Mouse (Mus musculus): Measurements from ENCODE around the gene Prm1.
"Not testable (repeated sequence)": the region's sequence is repeated elsewhere in the genome, so short reads cannot be mapped to it uniquely, and the experiment has no call there.

Prm1 gene

DNA sequence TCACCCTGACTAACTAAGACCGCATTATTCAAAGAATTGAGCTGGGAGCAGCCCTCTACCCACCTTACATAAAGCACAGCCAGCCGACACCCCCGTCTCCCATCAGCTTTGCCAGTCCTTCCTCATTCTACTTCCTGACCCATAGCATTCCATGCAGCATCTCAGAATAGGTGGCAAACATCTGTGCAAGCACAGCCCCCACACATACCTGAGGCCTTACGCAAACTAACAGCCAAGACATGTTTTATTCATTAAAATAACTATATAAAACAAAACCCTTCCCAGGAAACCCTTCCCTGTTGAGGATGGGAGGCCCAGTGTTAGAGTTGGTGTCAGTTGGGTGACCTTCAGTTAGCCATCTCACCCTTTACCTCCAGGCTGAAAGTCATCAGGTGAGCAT, 20.2 kb upstream of the Prm1 start:
- in situ Hi-C loops (cut with MseI, MboI): no loop called here

DNA sequence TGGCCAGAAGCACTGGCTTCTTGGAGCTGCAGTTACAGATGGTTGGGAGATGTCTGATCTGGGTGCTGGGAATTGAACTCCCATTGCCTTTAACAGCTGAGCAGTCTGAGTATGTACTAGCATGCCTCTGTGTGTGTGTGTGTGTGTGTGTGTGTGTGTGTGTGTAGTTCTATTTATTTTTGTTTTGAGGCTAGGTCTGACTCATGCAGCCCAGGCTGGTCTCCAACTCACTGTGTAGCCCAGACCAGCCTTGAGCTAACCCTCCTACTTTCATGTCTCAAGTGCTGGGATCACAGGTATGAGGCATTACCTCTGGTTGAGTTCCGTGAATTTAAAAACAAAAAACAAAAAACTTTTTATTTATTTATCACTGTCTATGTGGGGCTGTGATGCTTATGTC, 18.9 kb upstream of the Prm1 start:
- in situ Hi-C loops (cut with MseI, MboI): no loop called here

DNA sequence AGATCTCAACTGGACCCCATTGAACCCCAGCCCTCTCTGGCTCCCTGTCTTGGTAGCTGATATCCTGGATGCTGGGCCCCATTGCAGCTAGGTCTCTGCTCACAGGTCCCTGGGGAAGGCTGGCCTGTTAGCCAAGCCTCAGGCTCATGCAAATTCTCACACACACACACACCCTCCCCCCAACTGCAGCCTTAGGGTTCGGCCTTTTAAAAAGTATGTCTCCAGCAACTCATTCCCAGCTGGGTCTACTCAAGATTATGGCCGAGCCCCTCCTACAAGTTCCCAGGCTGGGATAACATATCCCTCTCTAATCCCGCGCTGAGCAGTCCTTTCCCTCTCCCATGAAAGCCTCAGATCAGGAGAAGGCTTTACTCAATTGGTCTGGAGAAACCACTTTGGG, 15.7 kb upstream of the Prm1 start:
- in situ Hi-C loops (cut with MseI, MboI): no loop called here

DNA sequence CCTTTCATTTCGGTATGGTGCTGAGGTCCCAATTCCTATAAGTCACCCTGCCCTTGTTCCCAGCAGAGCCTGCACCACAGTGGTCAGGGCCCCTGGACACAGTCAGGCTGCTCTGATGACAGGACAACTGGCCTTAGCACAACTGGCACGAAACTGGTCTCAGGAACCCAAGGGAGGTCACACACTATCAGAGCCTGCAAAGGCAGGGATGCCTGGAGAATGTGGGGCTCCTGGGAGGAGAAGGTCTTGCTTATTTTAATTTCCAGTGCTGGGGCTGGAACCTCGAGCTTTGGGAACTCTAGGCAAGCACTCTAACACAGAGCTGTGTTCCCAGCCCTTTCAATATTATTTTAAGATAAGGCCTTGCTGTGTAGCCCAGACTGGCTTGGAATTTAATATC, 14.3 kb upstream of the Prm1 start:
- in situ Hi-C loops (cut with MseI, MboI): no loop called here

DNA sequence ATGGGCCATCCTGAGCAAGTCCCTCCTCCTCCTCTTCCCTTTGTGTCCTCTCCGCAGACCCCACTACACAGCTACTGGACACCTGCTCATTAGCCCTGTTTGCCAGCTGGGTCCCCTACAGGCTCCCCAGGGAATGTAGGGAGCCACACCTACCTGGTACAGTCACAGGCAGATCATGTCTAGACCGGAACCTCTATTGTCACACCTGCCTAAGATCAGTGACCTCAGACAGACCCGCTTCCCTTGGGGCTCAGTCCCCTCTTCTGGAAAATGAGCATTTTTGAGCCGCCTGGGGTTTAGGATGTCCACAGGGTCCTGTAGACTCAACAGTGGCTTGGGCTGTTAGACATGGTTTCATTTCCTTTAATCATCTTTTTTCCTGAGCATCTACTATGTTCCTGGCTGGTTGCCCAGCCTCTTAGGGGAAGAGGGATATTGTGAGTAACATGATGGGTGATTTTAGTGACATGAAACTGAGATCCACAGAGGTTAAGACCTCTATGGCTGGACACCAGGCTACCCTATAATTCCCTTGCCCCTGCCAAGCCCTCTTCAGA, 13.0 kb upstream of the Prm1 start:
- in situ Hi-C loops (cut with MseI, MboI): no loop called here

DNA sequence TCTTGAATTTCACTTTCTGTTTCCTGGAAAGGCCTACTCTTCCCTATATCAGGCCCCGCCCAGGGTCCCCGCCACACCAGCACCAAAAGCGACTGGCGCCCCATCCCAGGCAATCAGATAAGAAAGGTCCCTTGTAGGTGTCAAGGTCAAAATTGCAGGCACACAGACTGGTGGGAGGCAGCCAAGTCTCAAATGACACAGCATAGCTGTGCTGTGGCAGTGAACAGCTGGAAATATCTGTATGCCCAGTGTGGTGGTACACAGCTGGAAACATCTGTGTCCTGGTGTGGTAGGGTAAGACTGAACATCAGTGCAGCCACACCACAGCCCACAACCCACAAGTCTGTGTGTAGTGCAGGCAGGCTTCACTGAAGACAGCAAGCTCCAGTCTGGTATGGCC, 9.2 kb upstream of the Prm1 start:
- in situ Hi-C loops (cut with MseI, MboI): no loop called here

DNA sequence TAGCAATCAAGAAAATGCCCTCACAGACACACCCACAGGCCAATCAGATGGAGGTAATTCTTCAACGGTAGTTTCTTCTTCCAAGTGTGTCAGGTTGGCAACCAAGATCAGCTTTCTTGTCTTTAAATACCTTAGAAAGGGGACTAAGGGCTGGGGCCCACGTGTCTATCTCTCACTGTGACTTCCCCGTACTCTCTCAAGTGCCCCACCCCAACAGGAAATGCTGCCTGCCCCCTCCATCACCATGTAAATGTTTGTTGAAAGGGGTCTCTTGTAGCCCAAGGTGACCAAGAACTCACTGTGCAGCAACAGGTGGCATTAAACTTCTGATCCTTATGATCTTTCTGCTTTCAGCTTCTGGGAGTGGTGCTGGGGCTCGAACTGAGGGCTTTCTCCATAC, 8.1 kb upstream of the Prm1 start:
- in situ Hi-C loops (cut with MseI, MboI): no loop called here

DNA sequence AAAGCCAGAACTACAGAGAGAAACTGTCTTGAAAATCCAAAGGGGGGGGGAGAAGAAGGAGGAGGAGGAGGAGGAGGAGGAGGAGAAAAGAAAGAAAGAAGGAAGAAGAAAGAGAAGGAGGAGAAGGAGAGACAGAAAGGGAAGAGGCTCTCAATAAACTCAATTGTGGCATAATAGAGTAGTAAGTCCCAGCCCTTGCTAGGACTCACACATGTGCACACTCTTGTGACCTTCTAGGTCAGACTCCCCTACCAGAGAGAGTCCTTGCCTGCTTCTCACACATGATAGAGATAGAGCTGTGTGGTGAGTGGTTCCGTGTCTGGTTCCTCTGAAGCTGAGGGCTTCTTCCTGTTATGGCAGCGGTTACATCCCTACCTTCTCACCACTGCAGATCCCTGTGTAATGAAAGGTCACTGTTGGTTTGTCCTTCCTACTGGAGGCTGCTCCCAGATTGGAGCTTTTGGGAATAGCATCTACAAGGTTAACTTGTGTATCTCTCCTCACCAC, 7.3 kb upstream of the Prm1 start, which contains the start of gene Gm11172:
Gene Gm11172, plus strand, starts transcription at position 51 of the 507 bp plus-strand sequence.
- in situ Hi-C loops (cut with MseI, MboI): no loop called here

DNA sequence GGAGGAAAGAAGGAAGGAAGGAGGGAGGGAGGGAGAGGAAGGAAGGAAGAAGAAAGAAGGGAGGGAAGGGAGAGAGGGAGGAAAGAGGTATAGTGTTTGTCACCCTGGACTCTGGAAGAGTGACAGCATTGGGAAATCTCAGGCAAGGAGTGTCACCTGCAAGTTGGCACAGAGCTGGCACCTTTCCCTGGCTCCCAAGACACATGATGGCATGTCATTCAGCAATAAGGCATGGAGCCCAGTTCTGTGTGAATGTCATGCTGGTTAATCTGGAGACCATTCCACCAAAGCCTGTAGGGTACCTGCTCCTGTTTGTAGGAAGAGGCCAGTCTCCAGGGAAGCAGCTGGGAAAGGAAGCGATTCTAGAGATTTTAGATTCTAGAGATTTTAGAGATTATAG, 4.7 kb upstream of the Prm1 start:
- in situ Hi-C loops (cut with MseI, MboI): no loop called here

DNA sequence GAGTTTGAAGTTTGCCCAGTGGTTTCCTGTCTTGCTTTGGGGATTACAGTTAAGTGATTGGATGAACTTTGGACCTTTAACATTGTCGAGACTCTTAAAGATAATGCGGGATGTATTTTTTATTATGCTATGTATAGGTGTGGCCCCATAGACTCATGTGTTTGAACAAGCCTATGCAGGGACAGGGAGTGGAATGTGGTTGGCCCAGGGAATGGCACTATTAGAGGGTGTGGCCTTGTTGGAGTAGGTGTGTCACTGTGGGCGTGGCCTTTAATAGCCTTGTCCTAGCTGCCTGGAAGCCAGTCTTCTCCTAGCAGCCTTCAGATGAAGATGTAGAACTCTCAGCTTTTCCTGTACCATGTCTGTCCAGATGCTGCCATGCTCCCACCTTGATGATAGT, 3.2 kb downstream of the Prm1 start:
- in situ Hi-C loops (cut with MseI, MboI): not testable (repeated sequence)

DNA sequence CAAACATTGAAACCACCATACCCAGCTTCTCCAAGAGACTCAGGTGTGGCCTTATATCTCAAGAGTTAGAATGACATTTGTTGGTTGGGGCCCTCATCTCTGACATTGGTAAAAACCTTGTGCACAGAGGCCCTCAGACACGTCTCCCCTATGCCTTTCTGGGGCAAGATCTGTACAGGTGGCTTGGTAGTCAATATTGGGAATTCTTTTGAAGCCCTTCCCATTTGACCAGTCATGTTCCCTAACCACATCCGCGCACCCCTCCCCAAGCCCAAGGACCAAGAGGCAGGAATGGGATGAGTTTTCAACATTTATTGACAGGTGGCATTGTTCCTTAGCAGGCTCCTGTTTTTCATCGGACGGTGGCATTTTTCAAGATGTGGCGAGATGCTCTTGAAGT, 9.6 kb downstream of the Prm1 start, which contains the start of gene Prm2:
Gene Prm2, minus strand, starts transcription at position 101 of the 400 bp plus-strand sequence.
- in situ Hi-C loops (cut with MseI, MboI): no loop called here

DNA sequence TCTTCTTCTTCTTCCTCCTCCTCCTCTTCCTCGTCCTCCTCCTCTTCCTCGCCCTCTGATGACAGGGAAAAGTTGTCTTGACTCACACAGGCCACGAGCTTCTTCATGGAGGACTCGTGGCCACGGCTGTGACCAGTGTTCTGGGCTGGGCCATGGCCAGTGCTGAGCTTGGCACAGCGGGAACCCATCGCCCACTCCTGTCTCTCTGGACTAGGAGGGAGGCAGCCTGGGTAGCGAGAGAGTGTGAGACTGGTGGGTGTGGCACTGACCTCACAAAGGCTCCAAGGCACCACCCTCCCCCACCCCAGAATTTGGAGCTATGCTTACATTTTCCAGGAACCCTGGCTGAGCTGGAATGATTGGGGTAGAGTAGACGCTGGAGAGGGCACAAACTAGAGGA, 14.9 kb downstream of the Prm1 start, which contains the start of gene Prm3:
Gene Prm3, minus strand, starts transcription at position 213 of the 400 bp plus-strand sequence.
- in situ Hi-C loops (cut with MseI, MboI): no loop called here

DNA sequence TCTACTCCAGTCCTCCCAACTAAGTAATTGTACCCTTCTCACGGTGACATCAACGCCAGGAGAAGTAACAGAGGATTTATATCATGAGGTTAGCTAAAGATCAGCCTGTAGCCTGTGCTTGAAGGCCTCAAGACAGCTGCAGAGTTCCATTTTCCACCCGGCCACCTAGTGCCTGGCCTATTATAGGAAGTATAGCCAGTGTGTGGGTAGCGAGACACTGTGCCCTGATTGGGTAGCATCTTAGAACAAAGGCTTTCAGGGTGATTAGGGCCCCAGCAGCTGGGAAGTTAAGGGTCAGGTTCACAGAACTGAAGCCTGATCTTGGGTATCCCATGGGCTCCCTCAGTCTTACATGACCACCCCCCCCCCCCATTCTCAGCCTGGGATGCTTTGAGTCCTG, 16.8 kb downstream of the Prm1 start:
- in situ Hi-C loops (cut with MseI, MboI): loop anchor here in 1 of 2 experiments (10.0 kb wide), 1 partner anchor 214 kb away; no protein-coding TSS in a partner anchor

DNA sequence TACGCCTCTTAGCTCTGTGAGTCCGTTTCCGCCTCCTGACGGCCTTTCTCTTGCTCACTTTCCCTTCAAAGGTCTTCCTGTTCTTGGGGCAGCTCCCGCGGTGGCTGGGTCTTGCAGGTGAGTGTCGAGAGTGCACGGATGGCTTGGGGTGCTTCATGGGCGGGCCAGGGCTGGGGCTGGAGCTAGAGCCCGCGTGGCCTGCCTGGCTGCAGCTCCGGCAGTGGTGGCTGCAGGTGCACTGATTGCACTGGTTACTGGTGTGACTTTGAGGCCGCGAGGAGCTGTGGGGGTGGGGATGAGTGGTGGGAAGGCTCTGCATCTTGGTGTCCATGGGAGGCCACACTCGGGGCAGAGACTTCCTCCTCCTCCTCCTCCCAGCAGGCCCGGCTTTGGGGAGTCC, 17.4 kb downstream of the Prm1 start, which contains the start of gene Tnp2:
Gene Tnp2, minus strand, starts transcription at position 390 of the 400 bp plus-strand sequence.
- in situ Hi-C loops (cut with MseI, MboI): loop anchor here in 1 of 2 experiments (10.0 kb wide), 1 partner anchor 213 kb away; no protein-coding TSS in a partner anchor

DNA sequence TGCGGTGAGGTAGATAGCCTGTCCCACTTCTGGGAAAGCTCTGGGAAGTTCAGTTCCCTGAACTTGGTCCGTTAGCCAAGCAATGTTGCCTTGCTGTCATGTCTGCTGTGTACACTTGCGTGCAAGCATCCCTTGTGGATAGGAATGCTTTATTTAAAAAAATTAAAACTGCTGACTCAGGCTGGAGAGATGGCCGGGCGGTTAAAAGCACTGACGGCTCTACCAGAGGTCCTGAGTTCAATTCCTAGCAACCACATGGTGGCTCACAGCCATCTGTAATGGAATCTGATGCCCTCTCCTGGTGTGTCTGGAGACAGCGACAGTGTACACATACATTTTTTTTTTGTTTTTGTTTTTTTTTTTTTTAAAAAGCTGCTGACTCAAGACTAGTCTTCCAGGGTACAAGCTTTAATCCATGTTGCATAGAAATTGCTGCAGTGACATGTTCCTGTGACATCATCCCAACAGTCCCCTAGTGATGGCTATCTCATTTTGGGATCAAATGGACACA, 18.0 kb downstream of the Prm1 start:
- in situ Hi-C loops (cut with MseI, MboI): loop anchor here in 1 of 2 experiments (10.0 kb wide), 1 partner anchor 213 kb away; no protein-coding TSS in a partner anchor

DNA sequence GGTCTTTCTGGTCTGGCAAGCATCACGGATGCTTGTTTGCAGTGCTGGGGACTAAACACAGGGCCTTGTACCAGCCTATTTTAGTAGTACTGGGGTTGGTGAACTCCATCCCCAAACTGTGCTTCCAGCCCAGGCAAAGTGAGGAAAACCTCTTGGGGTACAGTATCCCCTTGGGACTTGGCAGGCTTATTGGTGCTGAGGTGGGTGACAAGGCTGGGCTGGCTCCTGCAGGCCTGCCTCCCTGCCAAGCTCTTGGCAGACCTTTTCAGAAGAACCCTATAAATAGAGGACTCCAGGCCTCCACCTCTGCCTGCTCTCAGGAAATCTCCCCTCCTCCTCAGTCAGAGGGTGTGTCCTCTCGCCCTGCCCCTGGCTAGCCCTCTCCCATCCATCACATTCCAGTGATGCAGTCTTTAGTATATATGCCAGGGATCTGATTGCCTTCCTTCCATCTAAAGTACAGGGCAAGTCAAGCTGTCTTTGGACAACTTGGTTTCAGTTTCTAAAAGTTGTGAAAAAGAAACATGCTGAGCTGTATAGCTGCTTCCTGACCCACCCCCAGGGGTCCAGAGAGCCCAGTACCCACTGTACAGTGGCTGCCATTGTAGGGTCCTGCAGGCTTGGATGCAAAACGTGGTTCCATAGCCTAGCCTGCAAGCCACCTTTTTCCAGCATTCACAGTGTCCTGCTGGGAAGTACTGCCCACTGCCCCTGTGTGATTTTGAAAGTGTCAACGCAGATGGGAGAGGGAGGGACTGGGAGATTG, 18.7 kb downstream of the Prm1 start:
- in situ Hi-C loops (cut with MseI, MboI): loop anchor here in 1 of 2 experiments (10.0 kb wide), 1 partner anchor 212 kb away; no protein-coding TSS in a partner anchor

DNA sequence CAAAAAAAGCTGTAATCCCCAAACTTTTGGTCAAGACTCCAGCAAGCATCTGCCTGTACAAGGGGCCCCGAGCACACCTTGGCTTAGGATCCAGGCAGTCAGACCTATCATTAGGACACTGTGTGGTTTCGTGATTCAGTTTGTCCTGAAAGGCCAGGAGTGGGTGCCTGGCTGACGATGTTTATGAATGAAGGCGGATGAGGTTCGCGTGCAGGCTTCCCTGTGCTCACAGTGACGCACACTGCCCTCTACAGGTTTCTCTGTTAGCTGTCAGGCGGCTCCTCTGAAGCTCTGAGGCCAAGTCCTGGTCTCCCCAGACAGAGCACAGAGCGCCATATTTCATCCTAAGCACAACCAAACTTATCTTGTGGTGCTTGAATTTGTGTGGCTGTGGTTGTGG, 19.4 kb downstream of the Prm1 start:
- in situ Hi-C loops (cut with MseI, MboI): loop anchor here in 1 of 2 experiments (10.0 kb wide), 1 partner anchor 211 kb away; no protein-coding TSS in a partner anchor

DNA sequence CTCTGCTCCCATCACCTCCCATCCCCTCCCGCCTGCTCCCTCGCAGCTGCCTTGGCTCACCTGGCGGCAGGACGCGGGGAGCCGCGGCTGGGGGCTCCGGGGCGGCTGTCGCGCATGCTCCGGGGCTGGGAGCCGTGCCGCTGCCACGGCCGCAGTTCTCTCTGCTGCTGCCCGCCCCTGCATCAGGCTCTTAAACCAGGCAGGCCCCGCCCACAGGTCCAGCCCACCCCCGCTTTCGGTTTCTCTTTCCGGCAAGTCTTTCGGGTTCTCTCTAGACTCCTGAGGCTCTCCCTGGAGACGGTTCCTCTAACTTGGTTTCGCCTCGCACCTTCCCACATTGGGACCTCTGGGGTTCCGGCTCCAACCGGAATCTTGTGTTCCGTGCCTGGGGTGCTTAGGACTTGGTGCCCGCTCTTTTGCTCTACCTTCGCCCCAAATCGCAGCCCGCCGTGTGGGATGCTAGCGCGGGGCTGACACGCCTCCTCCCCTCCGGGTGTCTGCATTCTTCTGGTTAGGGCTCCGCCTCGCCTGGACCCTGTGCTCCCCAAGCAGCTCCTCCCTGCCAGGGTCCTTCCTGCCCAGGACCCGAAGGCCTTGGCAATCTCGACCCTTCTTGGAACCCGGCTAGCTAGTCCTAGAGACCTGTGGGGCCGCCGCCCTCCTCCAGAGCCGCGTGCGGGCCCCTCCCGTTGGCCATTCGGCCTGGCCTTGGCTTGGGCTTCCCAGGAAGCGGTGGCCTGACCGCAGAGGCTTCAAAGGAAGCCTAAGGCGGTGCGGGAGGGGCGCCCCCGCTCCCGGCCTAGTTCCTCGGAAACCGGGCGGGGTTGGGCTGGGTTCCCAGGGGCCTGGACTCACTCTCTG, 20.0 kb downstream of the Prm1 start, which contains the start of gene Socs1:
Gene Socs1, minus strand, starts transcription at position 166 of the 861 bp plus-strand sequence.
- in situ Hi-C loops (cut with MseI, MboI): loop anchor here in 1 of 2 experiments (10.0 kb wide), 1 partner anchor 211 kb away; no protein-coding TSS in a partner anchor

DNA sequence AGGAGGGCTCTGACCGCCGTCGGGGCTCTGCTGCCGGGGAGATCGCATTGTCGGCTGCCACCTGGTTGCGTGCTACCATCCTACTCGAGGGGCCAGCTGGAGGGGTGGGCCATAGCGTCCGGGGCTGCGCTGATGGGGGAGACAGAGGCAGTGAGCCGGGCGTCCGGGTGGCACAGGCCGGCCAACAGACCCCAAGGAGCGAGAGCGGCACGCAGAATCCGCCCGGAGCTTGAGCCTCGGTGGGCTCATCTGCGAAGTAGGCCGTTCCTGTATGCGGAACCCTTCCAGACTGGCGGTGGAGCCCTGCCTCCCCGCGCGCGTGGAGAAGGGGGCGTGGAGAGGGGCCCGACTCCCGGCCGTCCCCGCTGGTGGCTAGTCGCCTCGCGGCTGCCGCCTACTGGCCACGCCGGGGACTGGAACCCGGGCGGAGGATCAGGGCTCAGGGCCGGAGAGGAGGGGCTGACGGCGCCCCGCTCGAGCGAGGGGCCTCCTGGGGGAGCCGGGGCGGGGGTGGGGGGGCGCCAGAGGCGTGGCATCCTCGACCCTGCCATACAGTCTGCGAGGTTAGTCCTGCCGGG, 20.8 kb downstream of the Prm1 start:
- in situ Hi-C loops (cut with MseI, MboI): loop anchor here in 1 of 2 experiments (10.0 kb wide), 1 partner anchor 210 kb away; no protein-coding TSS in a partner anchor

Measured in mouse trophoblast stem cell (cell line).